Comparison of ENCODE assay signal across 8 mouse cellular contexts in genomic region chr19:45813263-45813662, GRCm38 (mm10). TPM values are rescaled to one million over a fixed set of nuclear protein-coding genes. Genes with fewer than 3 reads are reported as not detected.
DNase-seq lines count a peak whose midpoint lies in the region; ATAC-seq and TF ChIP-seq lines count a peak whose summit lies in the region.

No protein-coding gene starts in this region.

- TF ChIP-seq EP300 in lung, postnatal 0 days (IDR thresholded peaks at IDR 0.05), result no peak

- no peak overlapping the region for H3K27ac ChIP-seq in lung, postnatal 0 days (ENCODE audit: low read length)

- no peaks in the 10 kb centered on the region for H3K79me2 ChIP-seq in C2C12 (ENCODE audit: control insufficient read depth, insufficient read depth)

- peak; percentile 41 for TF ChIP-seq CTCF in C2C12 (IDR thresholded peaks at IDR 0.05; ENCODE audit: control insufficient read depth, insufficient read depth, insufficient read length)
- peak; percentile 85 for TF ChIP-seq CTCF in lung, postnatal 0 days (IDR thresholded peaks at IDR 0.05)

- no peak overlapping the region for H3K9ac ChIP-seq in lung, postnatal 0 days (replicated peaks; ENCODE audit: low read depth)

- peak; percentile 30 for ATAC-seq in lung, postnatal 0 days

- H3K4me3 ChIP-seq in C2C12 (ENCODE audit: insufficient read depth, poor library complexity, severe bottlenecking), result no peak overlapping the region
- H3K4me3 ChIP-seq in lung, postnatal 0 days (ENCODE audit: low read depth, low read length), result no peak overlapping the region

- H3K4me2 ChIP-seq in lung, postnatal 0 days (replicated peaks; ENCODE audit: low read depth, low read length), result no peak overlapping the region

- H3K79me3 ChIP-seq in C2C12 (ENCODE audit: low read depth), result no peaks in the 10 kb centered on the region

- H3K9me3 ChIP-seq in lung, postnatal 0 days (ENCODE audit: low read length), result no peaks in the 10 kb centered on the region

- no peak overlapping the region for H3ac ChIP-seq in C2C12 (ENCODE audit: control insufficient read depth, insufficient read length, low read depth)

- 5% methylated on average over 11 of the region's 11 CpGs for WGBS in lung, postnatal 0 days

- no peaks in the 10 kb centered on the region for H3K36me3 ChIP-seq in C2C12 (ENCODE audit: control insufficient read depth, insufficient read depth)
- no peaks in the 10 kb centered on the region for H3K36me3 ChIP-seq in lung, postnatal 0 days (ENCODE audit: insufficient read depth, low read length)

- peak; percentile 91 for DNase-seq in ZHBTc4 (ENCODE audit: low read depth, low spot score)
- peak; percentile 95 for DNase-seq in cerebellum, postnatal 4 days (ENCODE audit: low spot score in 2 of 2)
- peak; percentile 54 to 78 for DNase-seq in gastrocnemius, postnatal 4 days (ENCODE audit: low spot score in 2 of 2)
- peak; percentile 93 for DNase-seq in layer of hippocampus, adult 11-12 months (ENCODE audit: low spot score)
- DNase-seq in lung, postnatal 0 days (ENCODE audit: low spot score), result peak; percentile 77
- peak; percentile 85 for DNase-seq in ovary, postnatal 14 days (ENCODE audit: low spot score)
- peak; percentile 58 to 88 for DNase-seq in thymus, postnatal 10 days (ENCODE audit: low spot score in 2 of 2)

- peaks cover 25% of the 10 kb centered on the region for H3K4me1 ChIP-seq in lung, postnatal 0 days (ENCODE audit: insufficient read depth, low read depth, low read length)

- H3K27me3 ChIP-seq in C2C12 (ENCODE audit: control insufficient read depth, insufficient read depth, insufficient read length), result peaks cover 6% of the 10 kb centered on the region
- H3K27me3 ChIP-seq in lung, postnatal 0 days (replicated peaks; ENCODE audit: insufficient read depth, low read length), result no peaks in the 10 kb centered on the region

TF ChIP-seq in C2C12, 6 proteins besides CTCF, POLR2A, EP300 and RAD21:
- TF ChIP-seq CEBPB (IDR thresholded peaks at IDR 0.05; ENCODE audit: low read depth) (no peak), FOSL1 (IDR thresholded peaks at IDR 0.05; ENCODE audit: insufficient read depth, low read length, poor library complexity, severe bottlenecking) (no peak), MYOD1 (IDR thresholded peaks at IDR 0.05; ENCODE audit: control insufficient read depth, insufficient read length, low read depth) (no peak), MYOG (IDR thresholded peaks at IDR 0.05; ENCODE audit: control insufficient read depth, extremely low read depth, insufficient read length) (no peak), USF1 (IDR thresholded peaks at IDR 0.05; ENCODE audit: low read depth) (no peak), MAX (IDR thresholded peaks at IDR 0.05) (no peak)

RNA-seq across cellular contexts. Expression of gene Kcnip2, which starts 2.6 kb away (rescaled TPM):
- not detected for polyA plus RNA-seq in C2C12 (2012; fragmentation: generic; extraction: Trizol)
- total RNA-seq in gastrocnemius, postnatal 4 days (2021), result under 1 TPM; 0.52 to 0.54 TPM
- polyA plus RNA-seq in lung, postnatal 0 days (2015; fragmentation: Nextera tagmentation; extraction: Ambion mirVana), result 1.0 and 1.4 TPM in 2 replicates

RNA-seq across cellular contexts. Expression of gene Mgea5, which starts 29.6 kb away (rescaled TPM):
- polyA plus RNA-seq in C2C12 (2012; fragmentation: generic; extraction: Trizol), result 12.1 TPM
- 10 to 100 TPM; 54.7 to 64.1 TPM for total RNA-seq in gastrocnemius, postnatal 4 days (2021)
- polyA plus RNA-seq in lung, postnatal 0 days (2015; fragmentation: Nextera tagmentation; extraction: Ambion mirVana), result 26.4 and 33.9 TPM in 2 replicates
